8 mouse cellular contexts compared by ENCODE assay signal in genomic region chr5:143567860-143568259, GRCm38 (mm10). TPM values are rescaled to one million over a fixed set of nuclear protein-coding genes. Genes with fewer than 3 reads are reported as not detected.
DNase-seq lines count a peak whose midpoint lies in the region; ATAC-seq lines count a peak whose summit lies in the region.

No protein-coding gene starts in this region.

- peak; percentile 49 for ATAC-seq in liver, embryonic 16.5 days (ENCODE audit: low read depth)

- no peaks in the 10 kb centered on the region for H3K27me3 ChIP-seq in liver, embryonic 16.5 days (ENCODE audit: control insufficient read depth, insufficient read depth, low read depth, low read length)

- 5% methylated on average over 6 of the region's 6 CpGs for WGBS in liver, embryonic 16.5 days (ENCODE audit: insufficient replicate concordance)

- H3K27ac ChIP-seq in liver, embryonic 16.5 days (ENCODE audit: low read length): peak overlapping the region; percentile 99

- H3K36me3 ChIP-seq in liver, embryonic 16.5 days (ENCODE audit: control insufficient read depth, insufficient read depth): no peaks in the 10 kb centered on the region

- H3K4me1 ChIP-seq in liver, embryonic 16.5 days (ENCODE audit: control insufficient read depth, low read depth, low read length): peaks cover 9% of the 10 kb centered on the region

- peak overlapping the region; percentile 60 for H3K9ac ChIP-seq in liver, embryonic 16.5 days (ENCODE audit: low read depth, low read length)

- H3K4me3 ChIP-seq in liver, embryonic 16.5 days (ENCODE audit: low read depth, low read length): peak overlapping the region; percentile 30

- H3K9me3 ChIP-seq in liver, embryonic 16.5 days (replicated peaks; ENCODE audit: control insufficient read depth, low read length): no peaks in the 10 kb centered on the region

- peak overlapping the region; percentile 46 for H3K4me2 ChIP-seq in liver, embryonic 16.5 days (ENCODE audit: low read depth, low read length)

- DNase-seq in CD4-positive helper T cell, adult 2 months (ENCODE audit: low read depth, low spot score): peak; percentile 79
- DNase-seq in MN1 (ENCODE audit: low spot score): peak; percentile 91
- DNase-seq in cerebellum, adult 9-10 months: peak; percentile 77
- peak; percentile 69 to 71 for DNase-seq in gastrocnemius, adult 8-10 months (ENCODE audit: low spot score in 2 of 2)
- DNase-seq in kidney, postnatal 4 days: peak; percentile 93 to 94
- DNase-seq in right cerebral cortex, postnatal 10 days (ENCODE audit: low spot score in 2 of 2): peak; percentile 81 to 89
- DNase-seq in urinary bladder, postnatal 14 days (ENCODE audit: low spot score): peak; percentile 86

RNA-seq across cellular contexts. Expression of gene Rac1, which starts 40.0 kb away (rescaled TPM):
- total RNA-seq in gastrocnemius, adult 8-10 months (2022): 100 to 1,000 TPM; 211 to 247 (median 228) TPM
- polyA plus RNA-seq in liver, embryonic 16.5 days (2015; fragmentation: Nextera tagmentation; extraction: Ambion mirVana): 104 and 135 TPM in 2 replicates

RNA-seq across cellular contexts. Expression of gene Cyth3, which starts 54.4 kb away (rescaled TPM):
- total RNA-seq in gastrocnemius, adult 8-10 months (2022): 10 to 100 TPM in 1 of 4 experiments, 1 to 10 TPM in 3; 5.8 to 10.3 (median 9.2) TPM
- 34.7 and 35.9 TPM in 2 replicates for polyA plus RNA-seq in liver, embryonic 16.5 days (2015; fragmentation: Nextera tagmentation; extraction: Ambion mirVana)

Comparison
In these comparisons a context has a peak if more than half of its experiments do, and no peak if none do; other contexts are left out.
1. Peak in every context shown above with its lines: DNase-seq, ATAC-seq, H3K4me3 ChIP-seq and H3K27ac ChIP-seq.